Mouse (Mus musculus): ENCODE data around the gene Gm382. TPM values are rescaled to one million over a fixed set of nuclear protein-coding genes. Genes with fewer than 3 reads are reported as not detected.

Gene Gm382
- total RNA-seq (2021), result not detected
- long read RNA-seq, experiment 1, result 0 reads
- long read RNA-seq, experiment 2, result 0 reads

DNA sequence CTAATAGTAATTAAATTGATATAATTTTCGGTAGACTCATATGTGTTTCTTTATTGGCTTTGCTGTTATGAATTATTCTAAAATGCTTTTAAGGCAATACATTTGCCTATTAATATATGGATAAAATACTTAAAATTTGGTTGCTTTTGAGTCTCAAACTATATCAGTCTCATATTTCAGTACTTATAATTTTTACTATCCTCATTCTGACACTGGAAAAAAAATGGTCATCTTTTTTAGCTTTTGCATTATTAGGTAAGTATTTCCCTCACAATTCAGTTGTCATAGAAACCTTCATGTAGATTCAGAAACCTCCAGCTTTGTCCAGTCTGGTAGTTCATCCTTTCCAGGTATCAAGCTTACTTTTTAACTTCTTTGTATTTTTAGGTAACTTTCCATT is at the start of gene Gm382:
TSS of gene Gm382 (plus strand) at position 301 of the 400 bp plus-strand sequence.
- no peak for DNase-seq (ENCODE audit: low spot score in 2 of 2)

GRCm38 (mm10) chrX:127070179-127070578 is 30.4 kb downstream of the Gm382 start:
- DNase-seq (ENCODE audit: low spot score in 2 of 2), result peak in 1 of 2 experiments; percentile 0

GRCm38 (mm10) chrX:127091282-127091681 is 51.5 kb downstream of the Gm382 start:
- DNase-seq (ENCODE audit: low spot score in 2 of 2), result no peak

- DNase-seq (ENCODE audit: low spot score in 2 of 2), result no peak
Measured at GRCm38 (mm10) chrX:127093036-127093435, 53.3 kb downstream of the Gm382 start.

DNA sequence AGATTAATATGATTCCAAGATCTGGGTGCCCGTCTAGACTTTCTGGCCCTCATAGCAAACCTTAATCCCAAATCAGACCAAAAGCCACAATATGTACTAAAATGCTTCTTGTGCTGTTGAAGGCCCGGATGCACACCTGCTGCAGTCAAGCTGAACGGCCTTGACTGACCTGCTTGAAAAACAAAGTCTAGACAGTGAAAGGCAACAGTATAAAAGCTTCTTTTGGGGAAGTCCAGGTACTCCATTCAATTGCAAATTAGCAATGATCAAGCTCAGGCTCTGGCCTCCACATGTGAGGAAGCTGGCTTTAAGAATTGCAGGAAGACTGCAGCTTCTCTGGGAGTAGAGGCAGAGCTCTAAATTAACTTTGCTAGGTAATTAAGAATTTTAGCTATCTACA is 54.2 kb downstream of the Gm382 start:
- DNase-seq (ENCODE audit: low spot score in 2 of 2), result no peak

DNA sequence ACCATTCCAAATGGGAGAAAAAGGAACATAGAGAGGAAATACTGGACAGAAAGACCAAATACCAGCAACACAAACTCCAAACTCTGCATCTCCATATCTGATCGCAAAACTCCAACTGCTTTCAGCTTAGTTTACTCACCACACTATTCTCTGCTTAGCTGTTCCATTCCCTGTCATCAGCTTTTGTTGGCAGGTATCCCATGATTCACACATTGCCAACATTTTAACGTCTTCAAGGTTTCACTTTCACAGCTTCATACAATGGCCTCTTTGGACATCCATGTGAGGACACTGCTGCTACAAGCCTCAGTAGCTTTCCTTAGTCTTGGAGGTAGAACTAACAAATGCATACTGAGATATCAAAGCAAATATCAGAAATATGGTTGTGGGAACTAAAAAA is 64.6 kb downstream of the Gm382 start:
- no peak for DNase-seq (ENCODE audit: low spot score in 2 of 2)

Other genes starting within 250 kb of the Gm382 start
- gene 4932411N23Rik, start 224.1 kb upstream of the Gm382 start, total RNA-seq (2021), result not detected

Measured in layer of hippocampus, postnatal 14 days (tissue).